Mouse (Mus musculus) adrenal gland, adult 18-20 months (tissue): ENCODE results near the gene Sox2. TPM values are rescaled to one million over a fixed set of nuclear protein-coding genes. Genes with fewer than 3 reads are reported as not detected.
A peak's percentile ranks its signal among the peaks of the same experiment; 100 is the strongest.

Experiments
- DNase-seq, 2 experiments: peaks; one replicate each; pipeline ENCODE4 v3.0.0; 2021 to 2022; ENCODE audit warnings: low spot score in 2 of 2
- long read RNA-seq, 2 experiments: library from polyadenylated mRNA; stranded (forward); transcript quantifications; one replicate each; pipeline ENCODE4 v2.0.0; 2021
- total RNA-seq, 2 experiments: library from RNA; stranded (reverse); gene quantifications; 1 replicate in 1 of 2; 2 replicates in 1 of 2; pipeline ENCODE4 v1.2.3; 2021

Sox2 gene
- under 1 TPM; 0.22 to 0.30 TPM for total RNA-seq
- long read RNA-seq, experiment 1 = 0 reads
- long read RNA-seq, experiment 2, partial matches to known transcripts = 0 of 2 reads
- long read RNA-seq, experiment 2, other reads (novel, unspliced or antisense) = 0 of 2 reads

- peak; percentile 48 to 55 for DNase-seq
Observed at GRCm38 (mm10) chr3:34649726-34650620, at the start of gene Sox2. Gene Sox2, plus strand, starts transcription at chr3:34650405.

GRCm38 (mm10) chr3:34601116-34601515, 49.1 kb upstream of the Sox2 start:
- no peak for DNase-seq

GRCm38 (mm10) chr3:34614107-34614506, 36.1 kb upstream of the Sox2 start:
- DNase-seq = no peak

GRCm38 (mm10) chr3:34615526-34615925, 34.7 kb upstream of the Sox2 start:
- no peak for DNase-seq

- no peak for DNase-seq
Observed at GRCm38 (mm10) chr3:34618934-34619333, 31.3 kb upstream of the Sox2 start.

GRCm38 (mm10) chr3:34620121-34620520, 30.1 kb upstream of the Sox2 start:
- no peak for DNase-seq

- DNase-seq = no peak
Observed at GRCm38 (mm10) chr3:34624721-34625270, 25.4 kb upstream of the Sox2 start.

GRCm38 (mm10) chr3:34626521-34626920, 23.7 kb upstream of the Sox2 start:
- DNase-seq = no peak

GRCm38 (mm10) chr3:34630031-34630430, 20.2 kb upstream of the Sox2 start:
- no peak for DNase-seq

- no peak for DNase-seq
Observed at GRCm38 (mm10) chr3:34630736-34631135, 19.5 kb upstream of the Sox2 start.

- no peak for DNase-seq
Observed at GRCm38 (mm10) chr3:34636958-34637357, 13.2 kb upstream of the Sox2 start.

- DNase-seq = no peak
Observed at GRCm38 (mm10) chr3:34637481-34637880, 12.7 kb upstream of the Sox2 start.

- no peak for DNase-seq
Observed at GRCm38 (mm10) chr3:34637926-34638325, 12.3 kb upstream of the Sox2 start.

GRCm38 (mm10) chr3:34638344-34638743, 11.9 kb upstream of the Sox2 start:
- DNase-seq = no peak

- no peak for DNase-seq
Observed at GRCm38 (mm10) chr3:34639031-34639872, 11.0 kb upstream of the Sox2 start.

- no peak for DNase-seq
Observed at GRCm38 (mm10) chr3:34639873-34640270, 10.3 kb upstream of the Sox2 start.

- no peak for DNase-seq
Observed at GRCm38 (mm10) chr3:34640276-34640675, 9.9 kb upstream of the Sox2 start.

GRCm38 (mm10) chr3:34640690-34641600, 9.3 kb upstream of the Sox2 start:
- no peak for DNase-seq

GRCm38 (mm10) chr3:34641756-34642497, 8.3 kb upstream of the Sox2 start:
- no peak for DNase-seq

- no peak for DNase-seq
Observed at GRCm38 (mm10) chr3:34642498-34642941, 7.7 kb upstream of the Sox2 start.
